Mouse (Mus musculus): ENCODE data around the gene Vmn2r52. TPM values are rescaled to one million over a fixed set of nuclear protein-coding genes. Genes with fewer than 3 reads are reported as not detected.
"Not testable (repeated sequence)": the region's sequence is repeated elsewhere in the genome, so short reads cannot be mapped to it uniquely, and the experiment has no call there.

The Vmn2r52 gene
- not detected for total RNA-seq (2022)

DNA sequence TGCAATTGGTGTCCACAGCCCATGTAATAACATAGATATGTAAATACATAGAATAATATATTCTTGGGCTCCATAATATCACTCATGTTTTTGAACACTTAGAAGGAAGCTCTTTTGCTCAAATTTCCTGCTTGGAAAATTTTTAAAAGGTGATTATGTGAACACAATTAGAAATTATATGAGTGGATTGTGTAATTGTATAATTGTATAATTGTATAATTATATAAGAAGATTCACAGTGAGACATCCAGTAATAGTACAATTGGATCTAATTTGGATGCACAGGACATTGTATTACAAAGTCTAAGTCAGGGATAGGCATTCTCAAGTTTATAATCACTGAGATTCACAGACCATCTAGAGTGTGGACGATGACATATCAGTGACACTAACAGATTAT, at the start of gene Vmn2r52:
Gene Vmn2r52 (minus strand): TSS at position 101 of the 400 bp plus-strand sequence.
- DNase-seq (ENCODE audit: low spot score in 2 of 2): no peak

DNA sequence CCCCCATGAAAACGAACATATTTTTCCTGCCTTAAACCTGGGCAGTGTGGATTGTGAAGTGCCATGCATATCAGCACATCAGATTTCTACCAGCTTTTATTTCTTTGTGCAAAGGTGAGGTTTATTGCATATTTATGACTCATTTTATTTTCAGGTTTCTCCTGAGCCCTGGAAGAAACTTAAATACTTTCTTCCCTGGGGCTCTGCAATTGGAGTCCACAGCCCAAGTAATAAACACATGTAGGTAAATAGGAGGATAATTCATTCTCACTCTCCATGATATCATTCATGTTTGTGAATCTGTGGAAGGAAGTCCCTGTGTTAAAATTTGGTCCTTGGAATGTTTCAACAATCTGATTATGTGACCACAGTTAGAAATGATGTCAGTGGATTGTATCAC, 70.7 kb downstream of the Vmn2r52 start, which contains the start of gene Vmn2r51:
Gene Vmn2r51 (minus strand): TSS at position 101 of the 400 bp plus-strand sequence.
- DNase-seq (ENCODE audit: low spot score in 2 of 2): not testable (repeated sequence)

Other genes starting within 250 kb of the Vmn2r52 start
- not detected for gene Vmn2r48, start 223.0 kb downstream of the Vmn2r52 start, total RNA-seq (2022)
- gene Vmn2r49, start 184.3 kb downstream of the Vmn2r52 start, total RNA-seq (2022): not detected
- not detected for gene Vmn2r50, start 123.3 kb downstream of the Vmn2r52 start, total RNA-seq (2022)
- not detected for gene Vmn2r51, start 70.8 kb downstream of the Vmn2r52 start, total RNA-seq (2022)
- not detected for gene Vmn1r66, start 101.4 kb upstream of the Vmn2r52 start, total RNA-seq (2022)

Measured in layer of hippocampus, adult 8-10 months (tissue).